Mouse (Mus musculus): ENCODE results near the gene Lrch3. TPM values are rescaled to one million over a fixed set of nuclear protein-coding genes. Genes with fewer than 3 reads are reported as not detected.

The Lrch3 gene
- 70.1 to 72.6 TPM (median 70.6 TPM) in 4 replicates for total RNA-seq (2023)

DNA sequence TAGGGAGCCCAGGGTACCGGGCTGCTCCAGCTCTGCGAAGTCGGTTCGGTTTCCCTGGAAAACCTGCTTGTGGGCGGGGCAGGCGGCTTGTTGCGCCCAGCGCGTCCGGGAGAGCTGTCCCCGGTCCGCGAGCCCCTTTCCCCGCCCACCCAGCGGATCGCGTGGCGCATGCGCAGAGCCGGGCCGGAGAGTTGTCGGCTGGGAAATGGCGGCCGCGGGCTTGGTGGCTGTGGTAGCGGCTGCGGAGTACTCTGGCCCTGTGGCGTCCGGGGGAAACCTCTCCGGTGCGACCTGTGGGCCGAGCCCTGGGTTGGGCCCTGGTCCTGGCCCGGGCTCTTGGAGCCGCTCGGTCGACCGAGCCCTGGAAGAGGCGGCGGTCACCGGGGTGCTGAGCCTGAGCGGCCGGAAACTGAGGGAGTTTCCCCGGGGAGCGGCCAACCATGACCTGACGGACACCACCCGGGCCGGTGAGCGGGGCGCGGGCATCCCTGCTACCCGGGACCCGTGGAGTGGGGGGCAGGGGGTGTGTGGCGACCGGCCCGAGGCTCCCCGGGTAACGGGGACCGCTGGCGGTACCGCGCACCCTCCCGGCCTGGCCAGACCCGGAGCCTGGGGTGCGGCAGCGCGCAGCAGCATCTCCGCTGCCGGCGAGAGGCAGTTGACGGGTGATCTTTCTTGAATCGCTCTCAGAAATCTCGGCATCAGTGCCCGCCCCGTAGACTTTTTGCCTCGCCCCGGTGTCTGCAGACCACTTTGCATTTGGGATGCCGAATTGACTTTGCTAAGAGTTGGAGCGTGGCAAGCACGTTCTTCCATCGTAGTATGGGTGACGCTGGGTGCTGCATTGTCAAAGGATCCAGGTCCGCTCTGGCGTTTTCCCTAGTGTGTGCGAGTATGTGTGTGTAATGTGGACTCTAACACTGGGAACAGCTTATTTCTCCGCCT lies at the start of gene Lrch3:
Lrch3 (plus strand) TSS at position 164 of the 945 bp plus-strand sequence.

GRCm38 (mm10) chr16:32877343-32878156 lies 36.4 kb upstream of the Lrch3 start, which contains the start of the genes Fyttd1 and Rubcn:
Gene Fyttd1, plus strand, starts transcription at chr16:32877500.
Gene Rubcn, minus strand, starts transcription at chr16:32877766.

GRCm38 (mm10) chr16:33056095-33056785 lies 142.3 kb downstream of the Lrch3 start, which contains the start of the genes Iqcg and Rpl35a:
Gene Iqcg, minus strand, starts transcription at chr16:33056218.
Gene Rpl35a, plus strand, starts transcription at chr16:33056453.

DNA sequence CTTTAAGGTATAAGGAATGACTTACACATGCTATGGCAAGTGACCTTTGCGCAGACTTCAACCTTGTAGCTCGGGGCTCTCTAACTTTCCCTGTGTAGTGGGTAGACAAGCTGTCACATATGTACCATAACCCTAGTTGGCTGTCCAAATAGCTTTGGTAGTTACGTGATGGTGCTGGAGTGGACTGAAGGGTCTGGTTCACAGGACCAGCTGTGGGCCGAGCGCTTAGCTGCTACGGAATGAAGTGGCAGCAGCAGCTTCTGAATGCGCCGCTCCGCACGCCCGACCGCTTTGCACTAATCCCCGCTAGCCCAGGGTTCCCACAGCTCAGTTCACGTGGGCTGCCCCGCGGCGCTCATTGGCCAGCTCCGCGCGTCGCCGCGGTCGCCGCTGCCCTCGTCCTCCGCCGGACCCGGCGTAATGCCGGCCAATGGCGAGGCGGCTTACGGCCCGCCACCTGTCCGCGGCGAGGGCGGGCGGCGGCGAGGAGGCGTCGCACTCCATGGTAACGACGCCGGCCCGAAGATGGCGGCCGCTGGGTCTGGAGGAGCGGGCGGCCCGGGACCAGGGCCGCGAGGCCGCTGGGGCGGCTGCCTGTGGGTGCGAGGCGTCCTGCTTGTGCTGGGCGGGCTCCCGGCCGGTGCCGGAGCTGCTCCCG lies 148.3 kb downstream of the Lrch3 start, which contains the start of gene Lmln:
Lmln (plus strand) TSS at position 498 of the 658 bp plus-strand sequence.

Other genes starting within 250 kb of the Lrch3 start
- gene Muc4, start 178.2 kb upstream of the Lrch3 start, total RNA-seq (2023) = not detected in 4 replicates
- 0.25 TPM in 1 of 4 replicates, not detected in the others for gene Muc20, start 116.7 kb upstream of the Lrch3 start, total RNA-seq (2023)
- not detected in 4 replicates for gene Smbd1, start 103.6 kb upstream of the Lrch3 start, total RNA-seq (2023)
- gene Fyttd1, start 36.6 kb upstream of the Lrch3 start, total RNA-seq (2023) = 71.3 to 81.9 TPM (median 75.7 TPM) in 4 replicates
- gene Rubcn, start 36.3 kb upstream of the Lrch3 start, total RNA-seq (2023) = 142 to 181 TPM (median 160 TPM) in 4 replicates
- gene Iqcg, start 142.1 kb downstream of the Lrch3 start, total RNA-seq (2023) = 0.30 to 0.72 TPM in 2 of 4 replicates, not detected in the others
- 1,050 to 1,129 TPM (median 1,120 TPM) in 4 replicates for gene Rpl35a, start 142.4 kb downstream of the Lrch3 start, total RNA-seq (2023)
- 1.5 to 3.1 TPM (median 2.6 TPM) in 4 replicates for gene Lmln, start 148.4 kb downstream of the Lrch3 start, total RNA-seq (2023)